Mouse (Mus musculus): Measurements from ENCODE around the gene Svep1.

Svep1 gene

GRCm38 (mm10) chr4:58170430-58170829 is 36.2 kb downstream of the Svep1 start:
- DNase-seq (ENCODE audit: low spot score): peak; percentile 61

- DNase-seq (ENCODE audit: low spot score): no peak
Observed at GRCm38 (mm10) chr4:58169918-58170317, 36.7 kb downstream of the Svep1 start.

GRCm38 (mm10) chr4:58168366-58168765 is 38.3 kb downstream of the Svep1 start:
- peak; percentile 92 for DNase-seq (ENCODE audit: low spot score)

GRCm38 (mm10) chr4:58165711-58166110 is 40.9 kb downstream of the Svep1 start:
- DNase-seq (ENCODE audit: low spot score): no peak

GRCm38 (mm10) chr4:58161901-58162300 is 44.8 kb downstream of the Svep1 start:
- no peak for DNase-seq (ENCODE audit: low spot score)

GRCm38 (mm10) chr4:58159564-58159963 is 47.1 kb downstream of the Svep1 start:
- DNase-seq (ENCODE audit: low spot score): no peak

GRCm38 (mm10) chr4:58150301-58150700 is 56.4 kb downstream of the Svep1 start:
- DNase-seq (ENCODE audit: low spot score): no peak

- peak; percentile 57 for DNase-seq (ENCODE audit: low spot score)
Observed at GRCm38 (mm10) chr4:58149186-58149585, 57.5 kb downstream of the Svep1 start.

- DNase-seq (ENCODE audit: low spot score): no peak
Observed at GRCm38 (mm10) chr4:58148547-58148946, 58.1 kb downstream of the Svep1 start.

GRCm38 (mm10) chr4:58146676-58147075 is 60.0 kb downstream of the Svep1 start:
- DNase-seq (ENCODE audit: low spot score): no peak

- no peak for DNase-seq (ENCODE audit: low spot score)
Observed at GRCm38 (mm10) chr4:58139764-58140556, 66.7 kb downstream of the Svep1 start.

GRCm38 (mm10) chr4:58139241-58139640 is 67.4 kb downstream of the Svep1 start:
- DNase-seq (ENCODE audit: low spot score): no peak

GRCm38 (mm10) chr4:58133610-58134309 is 72.9 kb downstream of the Svep1 start:
- peak; percentile 12 for DNase-seq (ENCODE audit: low spot score)

- DNase-seq (ENCODE audit: low spot score): no peak
Observed at GRCm38 (mm10) chr4:58129844-58130243, 76.8 kb downstream of the Svep1 start.

GRCm38 (mm10) chr4:58127024-58127423 is 79.6 kb downstream of the Svep1 start:
- DNase-seq (ENCODE audit: low spot score): no peak

GRCm38 (mm10) chr4:58115452-58115851 is 91.2 kb downstream of the Svep1 start:
- DNase-seq (ENCODE audit: low spot score): no peak

GRCm38 (mm10) chr4:58111008-58111407 is 95.7 kb downstream of the Svep1 start:
- DNase-seq (ENCODE audit: low spot score): no peak

GRCm38 (mm10) chr4:58109793-58110192 is 96.9 kb downstream of the Svep1 start:
- no peak for DNase-seq (ENCODE audit: low spot score)

GRCm38 (mm10) chr4:58108364-58108763 is 98.3 kb downstream of the Svep1 start:
- DNase-seq (ENCODE audit: low spot score): no peak

- no peak for DNase-seq (ENCODE audit: low spot score)
Observed at GRCm38 (mm10) chr4:58097732-58098131, 108.9 kb downstream of the Svep1 start.

GRCm38 (mm10) chr4:58086738-58087137 is 119.9 kb downstream of the Svep1 start:
- DNase-seq (ENCODE audit: low spot score): peak; percentile 4

GRCm38 (mm10) chr4:58086151-58086550 is 120.5 kb downstream of the Svep1 start:
- no peak for DNase-seq (ENCODE audit: low spot score)

- peak; percentile 10 for DNase-seq (ENCODE audit: low spot score)
Observed at GRCm38 (mm10) chr4:58085340-58085739, 121.3 kb downstream of the Svep1 start.

Measured in adipocyte (in vitro differentiated cells).